Mouse (Mus musculus): ENCODE measurements around the gene Gsta2. TPM values are rescaled to one million over a fixed set of nuclear protein-coding genes. Genes with fewer than 3 reads are reported as not detected.
A peak's percentile ranks its signal among the peaks of the same experiment; 100 is the strongest.
"Not testable (repeated sequence)": the region's sequence is repeated elsewhere in the genome, so short reads cannot be mapped to it uniquely, and the experiment has no call there.

Gene Gsta2
- polyA plus RNA-seq, 1 experiment from 2014 or later, result not detected

GRCm38 (mm10) chr9:78342494-78342893 is 13.1 kb downstream of the Gsta2 start:
- not testable (repeated sequence) for H3K9ac ChIP-seq (ENCODE audit: low read depth, low read length); H3K4me2 ChIP-seq (ENCODE audit: low read length); H3K9me3 ChIP-seq (ENCODE audit: control insufficient read depth, low read length); ATAC-seq; H3K4me1 ChIP-seq (ENCODE audit: control insufficient read depth, insufficient read depth, low read depth, low read length); H3K27me3 ChIP-seq (replicated peaks; ENCODE audit: control insufficient read depth, insufficient read depth, low read length); H3K27ac ChIP-seq (ENCODE audit: low read depth, low read length); H3K4me3 ChIP-seq (ENCODE audit: low read length); H3K36me3 ChIP-seq (ENCODE audit: control insufficient read depth, insufficient read depth, low read length)
- 94% methylated on average over 4 of the region's 4 CpGs for WGBS

DNA sequence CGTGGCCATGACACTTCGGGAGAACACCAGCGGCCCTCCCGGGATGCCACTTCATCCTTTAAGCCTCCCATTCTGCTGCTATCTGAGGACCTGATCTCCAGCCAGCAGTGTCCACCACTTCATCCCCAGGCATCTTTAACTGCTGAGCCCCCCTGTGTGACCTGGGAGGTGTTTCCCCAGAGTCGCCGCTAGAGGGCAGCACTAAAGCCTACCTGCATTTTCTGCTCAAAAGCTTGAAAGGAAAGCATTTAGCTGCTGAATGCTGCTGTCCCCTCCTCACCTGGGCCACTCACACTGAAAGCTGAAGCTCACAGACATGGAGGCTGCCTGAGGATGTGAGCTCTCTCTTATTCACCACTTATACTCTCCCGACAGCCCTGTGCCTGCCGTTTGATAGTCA is 15.3 kb downstream of the Gsta2 start:
- H3K9me3 ChIP-seq (ENCODE audit: control insufficient read depth, low read length); H3K9ac ChIP-seq (ENCODE audit: low read depth, low read length); H3K4me1 ChIP-seq (ENCODE audit: control insufficient read depth, insufficient read depth, low read depth, low read length); H3K27me3 ChIP-seq (replicated peaks; ENCODE audit: control insufficient read depth, insufficient read depth, low read length); H3K4me3 ChIP-seq (ENCODE audit: low read length); H3K27ac ChIP-seq (ENCODE audit: low read depth, low read length); H3K36me3 ChIP-seq (ENCODE audit: control insufficient read depth, insufficient read depth, low read length): not testable (repeated sequence)
- peak overlapping the region; percentile 23; the same call in 1 of the 2 replicates for H3K4me2 ChIP-seq (ENCODE audit: low read length)
- 11% methylated on average over 8 of the region's 8 CpGs for WGBS
- peak; percentile 56; the same call in 1 of the 2 replicates for ATAC-seq

DNA sequence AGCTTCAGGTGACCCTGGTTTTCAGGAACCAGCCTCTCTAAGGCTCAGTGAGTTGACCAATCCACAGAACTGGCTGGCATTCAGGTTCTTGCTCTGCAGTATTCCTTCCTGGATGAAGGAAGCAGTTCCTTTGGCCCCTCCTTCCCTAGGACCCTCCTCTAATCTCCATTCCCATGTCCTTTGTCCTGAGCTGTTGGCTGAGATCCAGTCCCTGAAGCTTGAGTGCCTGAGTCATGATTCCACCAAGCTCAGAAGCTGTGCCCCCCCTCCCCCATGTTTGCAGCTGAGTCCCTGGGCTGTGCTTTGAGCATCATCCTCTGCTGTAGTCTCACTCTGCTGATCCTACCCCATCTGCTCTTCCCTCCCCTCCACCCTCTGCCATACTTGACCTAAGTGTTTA is 18.5 kb downstream of the Gsta2 start:
- not testable (repeated sequence) for H3K4me3 ChIP-seq (ENCODE audit: low read length); H3K27me3 ChIP-seq (replicated peaks; ENCODE audit: control insufficient read depth, insufficient read depth, low read length); H3K36me3 ChIP-seq (ENCODE audit: control insufficient read depth, insufficient read depth, low read length); H3K9ac ChIP-seq (ENCODE audit: low read depth, low read length); H3K4me1 ChIP-seq (ENCODE audit: control insufficient read depth, insufficient read depth, low read depth, low read length); ATAC-seq; H3K4me2 ChIP-seq (ENCODE audit: low read length); H3K9me3 ChIP-seq (ENCODE audit: control insufficient read depth, low read length); H3K27ac ChIP-seq (ENCODE audit: low read depth, low read length)

- H3K4me3 ChIP-seq (ENCODE audit: low read length); H3K27ac ChIP-seq (ENCODE audit: low read depth, low read length); H3K4me1 ChIP-seq (ENCODE audit: control insufficient read depth, insufficient read depth, low read depth, low read length); H3K4me2 ChIP-seq (ENCODE audit: low read length); H3K9ac ChIP-seq (ENCODE audit: low read depth, low read length); H3K27me3 ChIP-seq (replicated peaks; ENCODE audit: control insufficient read depth, insufficient read depth, low read length); H3K36me3 ChIP-seq (ENCODE audit: control insufficient read depth, insufficient read depth, low read length); ATAC-seq; H3K9me3 ChIP-seq (ENCODE audit: control insufficient read depth, low read length): not testable (repeated sequence)
- WGBS, result 60% methylated on average over 1 of the region's 1 CpGs
Measured at GRCm38 (mm10) chr9:78327289-78327688, 28.3 kb downstream of the Gsta2 start, which contains the start of gene Omt2b. Omt2b (plus strand) TSS chr9:78327589.

GRCm38 (mm10) chr9:78319499-78319898 is 36.1 kb downstream of the Gsta2 start:
- no peaks in the 10 kb centered on the region for H3K36me3 ChIP-seq (ENCODE audit: control insufficient read depth, insufficient read depth, low read length)
- H3K27ac ChIP-seq (ENCODE audit: low read depth, low read length), result no peak overlapping the region
- H3K4me2 ChIP-seq (ENCODE audit: low read length), result no peak overlapping the region
- H3K4me1 ChIP-seq (ENCODE audit: control insufficient read depth, insufficient read depth, low read depth, low read length), result no peaks in the 10 kb centered on the region
- no peak overlapping the region for H3K4me3 ChIP-seq (ENCODE audit: low read length)
- H3K9ac ChIP-seq (ENCODE audit: low read depth, low read length), result no peak overlapping the region
- no peaks in the 10 kb centered on the region for H3K9me3 ChIP-seq (ENCODE audit: control insufficient read depth, low read length)
- no peak for ATAC-seq
- H3K27me3 ChIP-seq (replicated peaks; ENCODE audit: control insufficient read depth, insufficient read depth, low read length), result no peaks in the 10 kb centered on the region
- WGBS, result 38% methylated on average over 1 of the region's 1 CpGs

DNA sequence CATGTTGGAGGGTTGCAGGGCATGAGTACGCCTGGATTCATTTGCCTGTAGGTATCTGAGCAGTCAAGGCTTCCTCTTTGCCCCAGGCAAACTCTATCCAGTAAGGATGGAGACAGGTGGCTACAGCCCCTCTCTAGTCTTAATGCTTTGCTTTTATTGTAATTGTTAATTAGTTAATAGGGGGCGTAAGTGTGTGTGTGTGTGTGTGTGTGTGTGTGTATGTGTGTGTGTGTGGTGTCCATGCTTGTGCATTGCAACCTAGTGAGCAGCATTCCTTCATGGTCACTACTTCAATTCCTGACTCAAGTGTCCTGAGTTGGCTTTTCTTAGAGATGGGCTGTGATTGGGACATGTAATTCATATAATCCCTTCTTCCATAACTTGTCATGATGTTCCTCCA is 40.9 kb downstream of the Gsta2 start, which contains the start of gene Omt2a:
Gene Omt2a (minus strand): TSS at position 101 of the 400 bp plus-strand sequence.
- Histone ChIP-seq H3K27me3 (replicated peaks; ENCODE audit: control insufficient read depth, insufficient read depth, low read length) (no peaks in the 10 kb centered on the region), H3K9ac (ENCODE audit: low read depth, low read length) (no peak within 1 kb of the TSS), H3K4me2 (ENCODE audit: low read length) (no peak within 1 kb of the TSS), H3K36me3 (ENCODE audit: control insufficient read depth, insufficient read depth, low read length) (no peaks in the 10 kb centered on the region), H3K4me1 (ENCODE audit: control insufficient read depth, insufficient read depth, low read depth, low read length) (no peaks in the 10 kb centered on the region), H3K9me3 (ENCODE audit: control insufficient read depth, low read length) (no peaks in the 10 kb centered on the region), H3K27ac (ENCODE audit: low read depth, low read length) (no peak within 1 kb of the TSS), H3K4me3 (ENCODE audit: low read length) (no peak within 1 kb of the TSS)
- no peak for ATAC-seq
- 95% methylated on average over 2 of the region's 2 CpGs for WGBS

GRCm38 (mm10) chr9:78308122-78308521 is 47.5 kb downstream of the Gsta2 start:
- H3K27ac ChIP-seq (ENCODE audit: low read depth, low read length); H3K9me3 ChIP-seq (ENCODE audit: control insufficient read depth, low read length); H3K36me3 ChIP-seq (ENCODE audit: control insufficient read depth, insufficient read depth, low read length); H3K4me2 ChIP-seq (ENCODE audit: low read length); H3K4me1 ChIP-seq (ENCODE audit: control insufficient read depth, insufficient read depth, low read depth, low read length); H3K4me3 ChIP-seq (ENCODE audit: low read length); H3K9ac ChIP-seq (ENCODE audit: low read depth, low read length); H3K27me3 ChIP-seq (replicated peaks; ENCODE audit: control insufficient read depth, insufficient read depth, low read length); ATAC-seq: not testable (repeated sequence)
- 88% methylated on average over 3 of the region's 3 CpGs for WGBS

- not testable (repeated sequence) for H3K9ac ChIP-seq (ENCODE audit: low read depth, low read length); ATAC-seq; H3K4me2 ChIP-seq (ENCODE audit: low read length); H3K9me3 ChIP-seq (ENCODE audit: control insufficient read depth, low read length); H3K27ac ChIP-seq (ENCODE audit: low read depth, low read length); H3K27me3 ChIP-seq (replicated peaks; ENCODE audit: control insufficient read depth, insufficient read depth, low read length); H3K4me1 ChIP-seq (ENCODE audit: control insufficient read depth, insufficient read depth, low read depth, low read length); H3K4me3 ChIP-seq (ENCODE audit: low read length); H3K36me3 ChIP-seq (ENCODE audit: control insufficient read depth, insufficient read depth, low read length)
- 63% methylated on average over 1 of the region's 1 CpGs for WGBS
Measured at GRCm38 (mm10) chr9:78299143-78299542, 56.4 kb downstream of the Gsta2 start.

DNA sequence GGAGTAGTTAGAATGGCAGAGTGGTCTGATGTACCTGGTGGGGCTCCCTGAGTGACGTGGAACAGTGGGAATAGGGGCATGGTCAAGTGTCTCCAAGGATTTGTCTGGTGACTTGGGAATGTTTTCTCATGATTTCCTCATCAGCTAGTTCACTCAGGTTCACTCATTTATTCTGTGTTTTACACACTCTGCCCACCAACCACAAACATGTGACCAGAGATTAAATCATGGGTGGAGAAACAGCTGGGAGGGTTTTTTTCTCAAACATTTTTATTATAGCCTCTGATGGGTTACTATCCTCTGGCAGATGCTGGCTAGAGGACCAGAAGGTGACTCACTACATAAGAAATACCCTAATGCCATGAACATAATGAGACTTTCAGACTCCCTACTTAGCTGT is 57.4 kb downstream of the Gsta2 start:
- H3K27ac ChIP-seq (ENCODE audit: low read depth, low read length), result no peak overlapping the region
- H3K36me3 ChIP-seq (ENCODE audit: control insufficient read depth, insufficient read depth, low read length), result no peaks in the 10 kb centered on the region
- ATAC-seq, result no peak
- WGBS, result 100% methylated on average over 1 of the region's 1 CpGs
- no peak overlapping the region for H3K9ac ChIP-seq (ENCODE audit: low read depth, low read length)
- no peaks in the 10 kb centered on the region for H3K4me1 ChIP-seq (ENCODE audit: control insufficient read depth, insufficient read depth, low read depth, low read length)
- H3K9me3 ChIP-seq (ENCODE audit: control insufficient read depth, low read length), result no peaks in the 10 kb centered on the region
- no peak overlapping the region for H3K4me3 ChIP-seq (ENCODE audit: low read length)
- no peak overlapping the region for H3K4me2 ChIP-seq (ENCODE audit: low read length)
- H3K27me3 ChIP-seq (replicated peaks; ENCODE audit: control insufficient read depth, insufficient read depth, low read length), result no peaks in the 10 kb centered on the region

DNA sequence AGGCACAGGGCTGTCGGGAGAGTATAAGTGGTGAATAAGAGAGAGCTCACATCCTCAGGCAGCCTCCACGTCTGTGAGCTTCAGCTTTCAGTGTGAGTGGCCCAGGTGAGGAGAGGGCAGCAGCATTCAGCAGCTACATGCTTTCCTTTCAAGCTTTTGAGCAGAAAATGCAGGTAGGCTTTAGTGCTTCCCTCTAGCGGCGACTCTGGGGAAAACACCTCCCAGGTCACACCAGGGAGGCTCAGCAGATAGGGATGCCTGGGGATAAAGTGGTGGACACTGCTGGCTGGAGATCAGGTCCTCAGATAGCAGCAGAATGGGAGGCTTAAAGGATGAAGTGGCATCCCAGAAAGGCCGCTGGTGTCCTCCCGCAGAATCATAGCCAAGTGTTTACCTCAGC is 59.5 kb downstream of the Gsta2 start:
- H3K9me3 ChIP-seq (ENCODE audit: control insufficient read depth, low read length); H3K4me2 ChIP-seq (ENCODE audit: low read length); H3K4me3 ChIP-seq (ENCODE audit: low read length); H3K27ac ChIP-seq (ENCODE audit: low read depth, low read length); H3K9ac ChIP-seq (ENCODE audit: low read depth, low read length); H3K27me3 ChIP-seq (replicated peaks; ENCODE audit: control insufficient read depth, insufficient read depth, low read length); ATAC-seq; H3K36me3 ChIP-seq (ENCODE audit: control insufficient read depth, insufficient read depth, low read length); H3K4me1 ChIP-seq (ENCODE audit: control insufficient read depth, insufficient read depth, low read depth, low read length): not testable (repeated sequence)
- 15% methylated on average over 6 of the region's 6 CpGs for WGBS

Measured in hindbrain, embryonic 16.5 days (tissue).